Mouse (Mus musculus): Measurements from ENCODE around the gene Rps16. TPM values are rescaled to one million over a fixed set of nuclear protein-coding genes. Genes with fewer than 3 reads are reported as not detected.
A peak's percentile ranks its signal among the peaks of the same experiment; 100 is the strongest.

Gene Rps16
- polyA plus RNA-seq, 1 experiment from 2014 or later = 580 TPM

DNA sequence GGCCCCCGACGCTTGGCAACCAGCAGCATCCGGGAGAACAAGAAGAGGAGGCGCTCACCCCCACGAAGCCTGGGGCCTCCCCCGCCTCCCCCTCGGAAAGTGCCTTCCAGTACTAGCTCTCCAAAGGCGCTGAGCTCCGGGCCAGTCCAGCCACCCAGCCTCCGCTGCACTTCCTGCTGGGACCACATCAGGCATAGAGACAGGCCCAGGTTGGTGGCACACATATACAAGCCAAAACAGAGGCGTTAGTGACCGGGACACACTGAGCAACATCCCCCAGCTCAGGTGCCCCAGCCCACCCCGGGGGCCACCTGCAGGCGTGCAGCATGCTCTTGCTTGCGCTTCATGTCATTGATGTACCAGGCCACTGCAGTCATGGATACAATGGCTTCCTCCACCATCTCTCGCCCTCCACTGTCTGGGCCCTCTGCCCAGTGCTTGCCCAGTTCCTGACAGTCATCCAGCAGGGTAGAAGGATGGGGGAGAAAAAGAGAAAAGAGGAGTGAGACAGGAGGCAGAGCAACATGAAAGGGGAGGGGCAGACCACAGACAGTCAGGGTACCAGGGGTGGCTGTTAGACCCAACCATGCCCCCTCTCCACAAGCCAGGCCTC lies 17.3 kb downstream of the Rps16 start:
- Histone ChIP-seq H3K9ac (replicated peaks; ENCODE audit: low read length) (no peak overlapping the region), H3K36me3 (ENCODE audit: control insufficient read depth, insufficient read depth, low read length) (peaks cover 43% of the 10 kb centered on the region), H3K4me1 (ENCODE audit: control insufficient read depth, insufficient read depth, low read length) (peaks cover 17% of the 10 kb centered on the region; the same call in 1 of the 2 replicates), H3K4me2 (ENCODE audit: low read length) (no peak overlapping the region), H3K27me3 (ENCODE audit: control insufficient read depth, insufficient read depth, low read length) (no peaks in the 10 kb centered on the region), H3K4me3 (replicated peaks; ENCODE audit: low read depth, low read length) (no peak overlapping the region), H3K27ac (replicated peaks; ENCODE audit: low read depth, low read length) (no peak overlapping the region), H3K9me3 (ENCODE audit: control insufficient read depth, low read length) (no peaks in the 10 kb centered on the region)
- no peak for ATAC-seq (ENCODE audit: low FRiP score, low TSS enrichment)
- WGBS = 91% methylated on average over 16 of the region's 16 CpGs
- DNase-seq = no peak

DNA sequence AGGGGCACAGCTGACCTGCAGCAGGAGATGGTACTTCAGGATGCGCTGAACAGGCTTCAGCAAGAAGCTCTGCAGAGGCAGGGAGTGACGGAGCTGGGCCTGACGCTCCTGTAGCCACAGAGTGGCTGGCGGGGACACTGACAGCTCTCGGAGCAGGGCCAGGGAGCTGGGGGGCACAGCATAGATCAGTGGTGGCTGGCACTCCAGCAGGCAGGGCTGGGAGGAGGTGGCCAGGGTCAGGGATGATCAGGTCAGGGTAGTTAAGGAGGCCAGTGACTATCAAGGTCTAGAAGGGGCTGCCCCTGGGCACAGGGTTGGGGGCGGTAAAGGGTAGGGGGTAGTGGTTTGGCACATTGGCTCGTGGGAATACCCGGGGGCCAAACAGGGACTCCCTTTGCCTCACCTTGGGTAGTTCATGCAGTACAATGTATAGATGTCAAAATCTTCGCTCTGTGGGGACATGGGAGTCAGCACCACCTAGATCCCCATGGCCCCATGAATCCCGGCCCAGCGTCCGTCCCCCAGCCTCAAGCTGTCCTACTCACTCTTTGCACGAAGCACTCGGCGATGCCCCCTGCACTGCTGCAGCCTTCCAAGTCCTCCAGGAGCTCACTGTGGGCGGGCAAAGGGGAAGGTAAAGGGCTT lies 17.9 kb downstream of the Rps16 start:
- 93% methylated on average over 16 of the region's 16 CpGs for WGBS
- Histone ChIP-seq H3K9ac (replicated peaks; ENCODE audit: low read length) (no peak overlapping the region), H3K4me3 (replicated peaks; ENCODE audit: low read depth, low read length) (no peak overlapping the region), H3K4me2 (ENCODE audit: low read length) (no peak overlapping the region), H3K27ac (replicated peaks; ENCODE audit: low read depth, low read length) (no peak overlapping the region), H3K4me1 (ENCODE audit: control insufficient read depth, insufficient read depth, low read length) (peaks cover 17% of the 10 kb centered on the region; the same call in 1 of the 2 replicates), H3K9me3 (ENCODE audit: control insufficient read depth, low read length) (no peaks in the 10 kb centered on the region), H3K36me3 (ENCODE audit: control insufficient read depth, insufficient read depth, low read length) (peaks cover 41% of the 10 kb centered on the region), H3K27me3 (ENCODE audit: control insufficient read depth, insufficient read depth, low read length) (no peaks in the 10 kb centered on the region)
- no peak for ATAC-seq (ENCODE audit: low FRiP score, low TSS enrichment)
- no peak for DNase-seq

DNA sequence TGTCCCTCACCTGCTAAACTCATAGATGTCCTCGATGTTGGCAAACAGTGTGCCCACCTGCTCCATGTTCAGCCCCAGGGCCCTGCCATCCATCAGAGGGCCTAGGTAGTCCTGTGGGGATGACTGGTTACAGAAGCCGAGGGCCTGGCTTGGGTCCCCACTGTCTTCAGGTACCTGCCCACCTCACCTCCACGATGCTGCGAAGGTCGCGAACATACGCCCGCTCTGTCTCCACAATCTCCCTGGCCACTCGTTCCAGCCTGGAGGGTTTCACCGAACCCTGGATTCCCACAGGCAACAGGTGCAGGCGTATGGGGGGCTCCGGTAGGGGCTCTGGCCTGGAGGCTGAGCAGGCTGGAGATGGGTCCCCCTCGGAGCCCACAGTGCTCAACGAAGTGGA lies 19.6 kb downstream of the Rps16 start:
- no peaks in the 10 kb centered on the region for H3K9me3 ChIP-seq (ENCODE audit: control insufficient read depth, low read length)
- no peak for DNase-seq
- no peaks in the 10 kb centered on the region for H3K27me3 ChIP-seq (ENCODE audit: control insufficient read depth, insufficient read depth, low read length)
- H3K9ac ChIP-seq (replicated peaks; ENCODE audit: low read length) = no peak overlapping the region
- H3K4me3 ChIP-seq (replicated peaks; ENCODE audit: low read depth, low read length) = peak overlapping the region; percentile 73; the same call in 1 of the 2 replicates
- no peak for ATAC-seq (ENCODE audit: low FRiP score, low TSS enrichment)
- H3K27ac ChIP-seq (replicated peaks; ENCODE audit: low read depth, low read length) = no peak overlapping the region
- H3K4me2 ChIP-seq (ENCODE audit: low read length) = peak overlapping the region; percentile 92
- H3K36me3 ChIP-seq (ENCODE audit: control insufficient read depth, insufficient read depth, low read length) = peaks cover 26% of the 10 kb centered on the region
- peaks cover 17% of the 10 kb centered on the region; the same call in 1 of the 2 replicates for H3K4me1 ChIP-seq (ENCODE audit: control insufficient read depth, insufficient read depth, low read length)
- WGBS = 93% methylated on average over 14 of the region's 14 CpGs

DNA sequence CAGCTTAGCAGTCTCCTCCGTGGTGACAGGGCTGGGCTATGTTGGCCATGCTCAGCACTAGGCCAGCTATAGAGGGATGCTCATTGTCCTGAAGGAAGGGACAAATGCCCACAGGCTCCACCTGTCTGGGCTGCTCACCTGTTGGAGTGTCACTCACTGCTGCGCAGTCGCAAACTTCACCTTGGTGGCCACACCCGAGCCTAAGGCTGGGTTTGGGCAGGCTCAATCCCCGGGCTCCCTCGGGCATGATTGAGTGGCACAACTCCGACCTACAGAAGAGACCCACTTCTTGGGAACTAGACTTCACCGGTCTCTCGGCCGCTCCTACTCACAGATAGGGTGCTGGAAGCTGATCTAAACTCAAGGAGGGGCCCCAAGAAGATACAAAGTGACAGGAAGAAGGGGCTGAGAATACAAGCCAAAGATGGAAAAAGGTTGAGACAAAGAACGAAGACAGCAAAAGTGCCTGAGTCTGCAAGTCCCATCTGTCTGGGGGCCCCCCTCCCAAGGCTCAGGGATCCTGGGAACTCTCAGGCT lies 20.6 kb downstream of the Rps16 start:
- DNase-seq (no peak), ATAC-seq (ENCODE audit: low FRiP score, low TSS enrichment) (no peak)
- peak overlapping the region; percentile 69 for H3K9ac ChIP-seq (replicated peaks; ENCODE audit: low read length)
- peak overlapping the region; percentile 92 for H3K4me2 ChIP-seq (ENCODE audit: low read length)
- peaks cover 21% of the 10 kb centered on the region for H3K4me1 ChIP-seq (ENCODE audit: control insufficient read depth, insufficient read depth, low read length)
- WGBS = 6% methylated on average over 11 of the region's 11 CpGs
- no peaks in the 10 kb centered on the region for H3K27me3 ChIP-seq (ENCODE audit: control insufficient read depth, insufficient read depth, low read length)
- no peaks in the 10 kb centered on the region for H3K9me3 ChIP-seq (ENCODE audit: control insufficient read depth, low read length)
- peak overlapping the region; percentile 83 for H3K27ac ChIP-seq (replicated peaks; ENCODE audit: low read depth, low read length)
- peaks cover 26% of the 10 kb centered on the region for H3K36me3 ChIP-seq (ENCODE audit: control insufficient read depth, insufficient read depth, low read length)
- peak overlapping the region; percentile 73 for H3K4me3 ChIP-seq (replicated peaks; ENCODE audit: low read depth, low read length)

DNA sequence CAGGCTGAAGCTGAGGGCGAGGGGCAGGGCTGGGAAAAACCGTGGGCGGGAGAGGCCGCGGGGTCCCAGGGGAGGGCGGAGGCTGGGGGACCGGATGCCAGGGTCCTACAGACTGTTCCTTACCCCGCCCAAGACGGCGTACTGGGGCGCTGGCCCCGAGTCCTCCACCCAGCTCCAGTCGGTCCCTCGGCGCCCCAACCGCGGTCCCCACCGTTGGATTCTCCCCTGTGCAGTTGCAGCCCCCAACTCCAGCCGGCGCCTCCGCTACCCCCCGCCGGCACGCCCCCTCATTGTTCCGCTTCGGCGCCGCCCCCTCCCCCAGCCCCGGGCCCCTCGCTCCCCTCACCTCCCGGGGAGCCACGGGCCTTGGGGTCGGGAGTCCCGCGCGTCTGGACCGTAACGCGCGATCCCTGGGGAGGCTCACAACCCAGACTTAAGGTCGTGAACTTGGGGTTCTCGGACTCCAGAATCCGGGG lies 21.1 kb downstream of the Rps16 start:
- Histone ChIP-seq H3K4me2 (ENCODE audit: low read length) (peak overlapping the region; percentile 92), H3K9me3 (ENCODE audit: control insufficient read depth, low read length) (no peaks in the 10 kb centered on the region), H3K27ac (replicated peaks; ENCODE audit: low read depth, low read length) (peak overlapping the region; percentile 83), H3K27me3 (ENCODE audit: control insufficient read depth, insufficient read depth, low read length) (no peaks in the 10 kb centered on the region), H3K36me3 (ENCODE audit: control insufficient read depth, insufficient read depth, low read length) (peaks cover 22% of the 10 kb centered on the region), H3K4me1 (ENCODE audit: control insufficient read depth, insufficient read depth, low read length) (peaks cover 26% of the 10 kb centered on the region), H3K9ac (replicated peaks; ENCODE audit: low read length) (peak overlapping the region; percentile 69), H3K4me3 (replicated peaks; ENCODE audit: low read depth, low read length) (peak overlapping the region; percentile 73)
- DNase-seq = peak; percentile 68
- no peak for ATAC-seq (ENCODE audit: low FRiP score, low TSS enrichment)
- WGBS = under 1% methylated on average over 42 of the region's 43 CpGs

DNA sequence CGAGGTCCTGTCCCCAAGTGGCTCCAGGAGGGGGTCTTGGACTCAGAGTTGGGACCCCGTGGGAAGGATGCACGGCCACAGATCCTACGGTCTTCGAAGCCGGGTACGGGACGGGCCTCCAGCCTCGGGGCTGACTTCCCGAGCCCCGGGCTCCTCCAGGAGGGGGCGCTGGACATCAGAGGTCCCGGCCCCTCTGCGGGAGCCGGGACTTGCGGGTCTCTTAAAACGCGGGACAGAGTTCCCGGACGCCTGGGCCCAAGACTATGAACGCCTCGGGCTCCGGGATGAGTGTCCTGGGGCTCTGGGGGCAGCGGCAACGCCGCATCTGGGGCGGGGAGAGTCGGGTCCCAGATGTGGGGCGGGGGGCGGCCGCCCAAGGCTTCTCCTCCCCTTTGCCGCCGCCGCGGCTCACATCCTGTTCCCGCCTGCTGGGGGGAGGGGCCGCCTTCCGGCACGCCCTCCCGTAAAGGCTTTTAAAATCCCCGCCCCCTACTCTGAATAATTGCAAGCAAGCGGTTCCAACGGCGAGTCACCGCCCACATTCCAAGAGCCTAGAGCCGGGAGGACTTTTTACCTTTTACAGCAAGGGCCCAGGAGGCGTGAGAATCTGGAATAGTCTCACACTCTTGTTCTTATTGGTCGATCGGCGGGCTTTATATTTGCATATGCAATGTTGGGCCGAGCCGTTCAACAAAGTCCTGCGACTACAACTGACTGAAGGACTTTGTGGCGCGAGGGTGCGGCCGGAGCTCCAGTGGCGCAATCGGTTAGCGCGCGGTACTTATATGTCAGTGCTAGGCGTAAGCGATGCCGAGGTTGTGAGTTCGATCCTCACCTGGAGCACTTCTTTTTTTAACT lies 22.0 kb downstream of the Rps16 start, which contains the start of gene Plekhg2:
Gene Plekhg2, minus strand, starts transcription at position 349 of the 858 bp plus-strand sequence.
- H3K9ac ChIP-seq (replicated peaks; ENCODE audit: low read length) = peak within 1 kb of the TSS; percentile 69
- peak within 1 kb of the TSS; percentile 73 for H3K4me3 ChIP-seq (replicated peaks; ENCODE audit: low read depth, low read length)
- peak within 1 kb of the TSS; percentile 83 for H3K27ac ChIP-seq (replicated peaks; ENCODE audit: low read depth, low read length)
- ATAC-seq (ENCODE audit: low FRiP score, low TSS enrichment) = peak; percentile 80
- peak; percentile 97 for DNase-seq
- peak within 1 kb of the TSS; percentile 92 for H3K4me2 ChIP-seq (ENCODE audit: low read length)
- no peaks in the 10 kb centered on the region for H3K27me3 ChIP-seq (ENCODE audit: control insufficient read depth, insufficient read depth, low read length)
- peaks cover 13% of the 10 kb centered on the region; the same call in 1 of the 2 replicates for H3K36me3 ChIP-seq (ENCODE audit: control insufficient read depth, insufficient read depth, low read length)
- H3K4me1 ChIP-seq (ENCODE audit: control insufficient read depth, insufficient read depth, low read length) = peaks cover 27% of the 10 kb centered on the region
- H3K9me3 ChIP-seq (ENCODE audit: control insufficient read depth, low read length) = no peaks in the 10 kb centered on the region
- under 1% methylated on average over 66 of the region's 66 CpGs for WGBS

DNA sequence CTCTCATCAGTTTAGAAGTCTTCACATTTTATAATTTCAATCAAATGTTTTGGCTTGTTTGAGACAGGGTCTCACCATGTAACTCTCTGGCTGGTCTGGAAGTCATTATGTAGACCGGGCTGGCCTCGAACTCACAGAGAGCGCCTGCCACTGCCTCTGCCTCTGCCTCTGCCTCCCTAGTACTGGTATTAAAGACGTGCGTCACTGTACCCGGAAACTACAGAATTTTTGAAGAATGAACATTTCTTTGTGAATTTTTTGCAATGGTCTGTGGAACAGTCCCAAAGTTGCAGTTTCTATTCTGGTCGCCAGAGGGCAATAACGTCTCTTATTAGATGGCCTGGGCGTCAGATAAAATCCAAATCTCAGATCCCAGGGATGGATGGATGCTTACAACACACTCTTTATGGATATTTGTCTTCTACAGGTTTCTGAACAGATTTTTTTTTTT lies 22.7 kb downstream of the Rps16 start:
- DNase-seq = peak; percentile 94
- H3K4me2 ChIP-seq (ENCODE audit: low read length) = peak overlapping the region; percentile 92
- no peak overlapping the region for H3K27ac ChIP-seq (replicated peaks; ENCODE audit: low read depth, low read length)
- H3K9ac ChIP-seq (replicated peaks; ENCODE audit: low read length) = no peak overlapping the region
- H3K27me3 ChIP-seq (ENCODE audit: control insufficient read depth, insufficient read depth, low read length) = no peaks in the 10 kb centered on the region
- peak; percentile 22; the same call in 1 of the 2 replicates for ATAC-seq (ENCODE audit: low FRiP score, low TSS enrichment)
- peaks cover 27% of the 10 kb centered on the region for H3K4me1 ChIP-seq (ENCODE audit: control insufficient read depth, insufficient read depth, low read length)
- 1% methylated on average over 9 of the region's 9 CpGs for WGBS
- H3K36me3 ChIP-seq (ENCODE audit: control insufficient read depth, insufficient read depth, low read length) = peaks cover 7% of the 10 kb centered on the region; the same call in 1 of the 2 replicates
- peak overlapping the region; percentile 73 for H3K4me3 ChIP-seq (replicated peaks; ENCODE audit: low read depth, low read length)
- no peaks in the 10 kb centered on the region for H3K9me3 ChIP-seq (ENCODE audit: control insufficient read depth, low read length)

DNA sequence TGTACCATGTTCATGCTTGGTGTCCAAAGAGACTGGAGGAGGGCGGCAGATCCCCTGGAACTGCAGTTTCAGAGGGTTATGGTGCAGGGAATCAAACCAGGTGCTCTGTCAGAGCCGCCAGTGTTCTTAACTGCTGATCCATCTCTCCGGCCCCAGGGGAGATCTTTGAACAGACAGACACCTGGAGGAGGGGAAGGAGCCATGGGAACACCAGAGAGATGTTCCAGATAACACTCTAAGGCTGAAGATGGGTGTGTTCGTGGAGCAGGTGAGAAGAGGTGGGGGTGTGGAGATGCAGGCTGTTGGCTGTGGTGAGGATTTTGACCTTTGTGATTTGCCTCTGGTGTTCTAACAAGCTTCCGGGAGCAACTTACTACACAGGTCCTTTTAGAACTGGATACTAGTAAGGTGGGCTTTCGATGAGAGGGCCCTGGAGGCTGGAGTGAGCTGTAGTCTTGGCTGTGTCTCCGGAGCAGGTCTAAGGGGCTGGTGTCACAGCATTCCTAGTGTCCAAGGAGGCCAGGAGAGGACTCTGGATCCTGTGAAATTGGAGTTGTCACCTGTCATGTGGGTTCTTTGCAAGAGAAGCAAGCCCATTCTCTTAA lies 23.5 kb downstream of the Rps16 start:
- Histone ChIP-seq H3K4me1 (ENCODE audit: control insufficient read depth, insufficient read depth, low read length) (peaks cover 27% of the 10 kb centered on the region), H3K27me3 (ENCODE audit: control insufficient read depth, insufficient read depth, low read length) (no peaks in the 10 kb centered on the region), H3K36me3 (ENCODE audit: control insufficient read depth, insufficient read depth, low read length) (no peaks in the 10 kb centered on the region), H3K4me2 (ENCODE audit: low read length) (no peak overlapping the region), H3K4me3 (replicated peaks; ENCODE audit: low read depth, low read length) (no peak overlapping the region), H3K9ac (replicated peaks; ENCODE audit: low read length) (no peak overlapping the region), H3K27ac (replicated peaks; ENCODE audit: low read depth, low read length) (no peak overlapping the region), H3K9me3 (ENCODE audit: control insufficient read depth, low read length) (no peaks in the 10 kb centered on the region)
- no peak for DNase-seq
- no peak for ATAC-seq (ENCODE audit: low FRiP score, low TSS enrichment)
- 85% methylated on average over 7 of the region's 7 CpGs for WGBS
